Mouse (Mus musculus) testis, adult 2 months (tissue): ENCODE measurements around the gene Cfap45.

Experiments
- CTCF ChIP-seq: fragments of 200-500 bp; IDR thresholded peaks from 2 replicates; pipeline ENCODE4 v1.5.1; 2012; ENCODE audit warnings: low read depth, mild to moderate bottlenecking, inconsistent platforms, low read length, moderate library complexity; ENCODE audit not compliant: control insufficient read depth, insufficient read depth, insufficient replicate concordance
- POLR2A ChIP-seq: fragments of 200-500 bp; IDR thresholded peaks from 2 replicates; pipeline ENCODE4 v1.6.1; 2012; ENCODE audit warnings: low read depth, mild to moderate bottlenecking, inconsistent platforms, low read length, moderate library complexity; ENCODE audit not compliant: control insufficient read depth

GRCm38 (mm10) chr1:172492047-172492446 lies 28.6 kb upstream of the Cfap45 start:
- TF ChIP-seq CTCF, result no peak
- TF ChIP-seq POLR2A, result no peak
